Mouse (Mus musculus) lung, postnatal 10 days (tissue): Measurements from ENCODE around the gene Gm42372.

ENCODE experiments used
- DNase-seq: peaks from one replicate; pipeline ENCODE4 v3.0.0; 2021

Gm42372 gene

DNA sequence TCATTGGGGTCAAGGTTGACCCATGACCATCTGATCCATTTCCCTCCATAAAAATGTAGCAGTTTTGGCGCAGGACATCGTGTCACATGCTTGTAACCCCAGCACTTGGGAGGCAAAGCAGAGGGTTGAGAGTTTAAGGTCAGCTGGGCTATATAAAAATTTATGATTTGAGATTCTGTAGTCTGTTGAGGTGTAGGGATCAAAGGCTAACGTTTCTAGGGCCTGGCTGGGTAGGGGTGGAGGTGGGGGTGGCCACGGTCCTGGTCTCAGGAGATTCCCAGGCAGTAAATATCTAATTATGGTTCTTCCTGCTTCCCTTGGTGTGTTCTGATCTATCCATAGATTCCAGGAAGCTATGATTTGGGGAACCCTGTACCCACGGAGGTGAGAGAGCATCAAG is 21.2 kb upstream of the Gm42372 start:
- DNase-seq: no peak

DNA sequence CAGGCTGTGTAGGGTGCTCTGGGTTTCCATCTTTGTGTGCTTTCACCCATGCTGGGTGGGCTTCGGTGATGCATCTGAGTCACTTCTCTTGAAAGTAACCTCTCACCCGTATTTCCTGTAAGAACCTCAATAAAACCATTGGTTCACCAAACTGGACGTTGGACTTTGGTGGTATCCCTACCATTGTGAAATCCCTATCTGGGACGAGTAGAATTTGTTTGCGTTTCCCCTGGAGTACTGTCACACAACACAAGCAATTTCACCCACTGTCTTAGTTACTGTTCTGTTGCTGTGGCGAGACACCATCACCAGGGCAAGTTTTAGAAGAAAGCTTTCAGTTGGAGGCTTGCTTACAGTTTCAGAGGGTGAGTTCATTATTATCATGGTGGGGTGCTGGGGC is 14.5 kb upstream of the Gm42372 start:
- no peak for DNase-seq

DNA sequence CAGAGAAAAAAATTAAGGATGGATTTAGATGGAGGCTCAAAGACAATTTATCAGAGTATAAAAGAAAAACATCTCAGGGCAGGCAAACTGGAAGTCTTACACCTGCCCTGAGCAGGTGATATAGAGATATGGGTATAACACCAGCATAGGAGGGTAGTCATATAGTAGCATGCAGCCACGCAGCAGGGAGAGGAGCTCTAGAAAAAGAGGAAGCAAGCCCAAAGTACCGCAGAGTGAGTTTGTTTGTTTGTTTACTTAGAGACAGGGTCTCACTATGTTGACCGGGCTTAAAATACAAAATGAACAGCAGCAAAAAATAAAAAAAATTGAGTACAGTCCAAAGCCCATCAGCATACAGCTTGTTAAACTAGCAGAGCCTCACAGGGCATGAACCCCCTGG is 11.7 kb upstream of the Gm42372 start:
- no peak for DNase-seq

- DNase-seq: peak; percentile 83
Observed at GRCm38 (mm10) chr7:16974018-16974417, 8.9 kb upstream of the Gm42372 start.

DNA sequence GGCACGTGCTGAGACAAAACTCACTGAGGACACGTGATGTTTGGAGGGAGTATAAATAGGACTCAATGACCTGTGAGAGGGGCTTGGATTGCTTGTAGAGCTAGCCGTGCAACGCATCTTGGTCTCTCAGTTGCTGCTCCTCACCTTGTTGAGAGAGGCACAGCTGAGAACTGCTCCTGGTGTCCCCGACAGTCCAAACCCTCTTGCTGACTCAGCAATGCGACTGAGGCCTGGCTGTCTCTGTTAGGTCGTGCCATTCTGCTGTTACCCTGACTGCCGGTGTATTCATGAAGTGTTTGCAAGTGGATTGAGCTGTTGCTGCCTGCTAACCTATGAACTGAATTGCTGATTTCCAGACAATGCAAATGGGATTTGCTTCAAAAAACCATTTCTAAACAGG is 6.6 kb upstream of the Gm42372 start:
- DNase-seq: no peak

- DNase-seq: no peak
Observed at GRCm38 (mm10) chr7:16978173-16978572, 4.7 kb upstream of the Gm42372 start.

GRCm38 (mm10) chr7:16978593-16978992 is 4.3 kb upstream of the Gm42372 start:
- no peak for DNase-seq

DNA sequence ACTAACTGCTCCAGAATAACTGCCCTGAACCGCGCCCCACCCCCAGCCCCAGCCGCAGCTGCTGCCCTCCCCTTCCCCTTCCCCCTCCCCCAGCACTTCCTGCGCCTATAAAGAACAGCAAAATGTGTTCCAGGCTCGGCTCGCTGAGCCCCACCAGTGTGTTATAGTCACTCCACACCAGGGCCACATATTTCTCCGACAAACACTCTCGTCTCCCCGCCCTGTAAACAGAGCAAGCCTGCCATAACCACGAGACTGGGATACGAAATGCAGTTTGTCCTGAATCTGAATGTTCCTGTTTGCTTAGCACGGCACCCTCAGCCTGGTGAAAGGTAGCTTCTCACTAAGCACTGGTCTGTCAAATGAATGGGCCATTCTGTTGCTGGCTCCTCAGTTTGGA is 2.5 kb upstream of the Gm42372 start:
- peak; percentile 71 for DNase-seq

DNA sequence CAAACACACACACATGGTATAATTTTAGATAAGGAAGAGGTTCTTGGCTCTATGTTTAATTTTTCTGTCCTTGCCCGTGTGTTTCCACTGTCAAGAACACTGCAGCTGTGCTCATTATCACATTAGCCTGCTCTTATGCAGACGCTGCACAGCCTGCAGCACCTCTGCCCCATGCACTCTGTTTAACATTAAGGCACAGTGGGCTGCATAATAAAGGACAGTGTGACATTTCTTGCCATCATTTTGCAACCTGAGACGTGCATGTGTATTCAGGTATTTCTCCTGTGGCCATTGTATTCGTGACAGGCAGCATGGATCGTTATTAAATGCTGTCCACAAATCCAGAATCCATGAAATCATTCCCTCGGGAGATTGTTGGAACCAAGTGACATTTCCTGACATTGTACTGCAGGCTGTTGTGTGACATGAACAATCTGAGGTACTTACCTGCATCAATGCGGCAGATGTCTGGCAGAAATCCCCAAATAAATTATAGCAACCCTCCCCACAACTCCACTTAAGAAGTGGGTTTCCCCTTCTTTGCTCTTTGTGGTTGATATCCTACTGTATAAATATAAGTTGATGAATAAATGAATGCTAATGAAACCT is 4.8 kb downstream of the Gm42372 start:
- DNase-seq: no peak

GRCm38 (mm10) chr7:16988405-16988804 is 5.5 kb downstream of the Gm42372 start:
- DNase-seq: peak; percentile 77

- DNase-seq: peak; percentile 49
Observed at GRCm38 (mm10) chr7:16990006-16990744, 7.3 kb downstream of the Gm42372 start.

- DNase-seq: no peak
Observed at GRCm38 (mm10) chr7:16991681-16992450, 9.0 kb downstream of the Gm42372 start.

DNA sequence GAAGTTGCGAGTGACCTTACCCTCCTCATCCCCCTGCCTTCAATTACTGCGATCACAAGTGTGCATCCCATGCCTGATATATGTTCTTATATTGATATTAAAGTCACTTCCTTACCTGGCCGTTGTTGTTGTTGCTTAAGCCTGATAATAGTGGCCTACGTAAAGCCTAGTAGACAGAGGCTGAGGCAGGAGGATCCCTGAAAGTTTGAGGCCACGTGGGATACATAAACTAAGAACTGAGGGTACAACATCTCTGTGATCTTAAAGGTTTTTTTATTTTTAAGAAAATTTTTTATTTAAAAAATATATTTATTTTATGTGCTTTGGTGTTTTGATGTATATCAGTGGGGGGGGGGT is 9.5 kb downstream of the Gm42372 start, which contains the start of gene Ccdc8:
TSS of gene Ccdc8 (plus strand) at position 258 of the 357 bp plus-strand sequence.
- DNase-seq: no peak

- peak; percentile 90 for DNase-seq
Observed at GRCm38 (mm10) chr7:16993651-16994399, 10.9 kb downstream of the Gm42372 start.

GRCm38 (mm10) chr7:16994400-16994799 is 11.5 kb downstream of the Gm42372 start:
- DNase-seq: peak; percentile 28

GRCm38 (mm10) chr7:16995345-16995744 is 12.5 kb downstream of the Gm42372 start:
- DNase-seq: no peak

DNA sequence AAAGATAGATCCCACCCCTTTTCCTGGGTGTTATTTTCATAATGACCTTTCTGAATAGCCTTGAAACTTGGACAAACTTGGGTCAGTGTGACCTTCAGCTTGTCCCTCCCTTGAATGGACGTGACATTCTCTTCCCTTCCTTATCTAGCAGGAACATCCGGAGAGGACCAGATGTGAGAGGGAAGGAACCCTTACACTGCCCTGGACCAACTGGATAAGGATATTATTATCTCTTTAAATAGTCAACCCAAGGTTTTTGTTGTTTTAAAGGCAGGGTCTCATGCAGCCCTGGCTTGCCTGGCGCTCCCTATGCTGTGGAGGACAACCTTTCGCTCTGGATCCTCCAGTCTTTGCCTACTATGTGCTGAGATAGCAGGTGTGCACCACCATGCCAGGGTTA is 16.3 kb downstream of the Gm42372 start:
- no peak for DNase-seq

DNA sequence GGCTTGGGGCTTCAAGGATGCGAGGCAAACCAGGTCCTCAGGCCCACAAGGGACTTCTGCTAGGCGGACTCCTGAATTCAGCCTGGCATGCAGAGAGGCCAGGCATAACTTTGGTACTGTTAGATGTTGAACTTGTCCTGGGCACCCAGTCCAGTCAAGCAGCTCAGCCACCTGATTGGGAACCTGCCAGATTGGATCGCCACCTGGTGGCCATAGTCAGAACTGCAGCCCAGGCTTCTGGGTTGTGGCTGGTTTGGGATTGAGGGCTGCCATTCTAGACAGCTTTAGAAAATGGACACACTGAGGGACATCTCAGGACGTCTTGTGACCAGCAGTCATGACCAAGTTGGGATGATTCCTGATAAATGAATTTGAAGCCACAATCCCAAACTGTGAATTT is 16.8 kb downstream of the Gm42372 start:
- DNase-seq: peak; percentile 89

DNA sequence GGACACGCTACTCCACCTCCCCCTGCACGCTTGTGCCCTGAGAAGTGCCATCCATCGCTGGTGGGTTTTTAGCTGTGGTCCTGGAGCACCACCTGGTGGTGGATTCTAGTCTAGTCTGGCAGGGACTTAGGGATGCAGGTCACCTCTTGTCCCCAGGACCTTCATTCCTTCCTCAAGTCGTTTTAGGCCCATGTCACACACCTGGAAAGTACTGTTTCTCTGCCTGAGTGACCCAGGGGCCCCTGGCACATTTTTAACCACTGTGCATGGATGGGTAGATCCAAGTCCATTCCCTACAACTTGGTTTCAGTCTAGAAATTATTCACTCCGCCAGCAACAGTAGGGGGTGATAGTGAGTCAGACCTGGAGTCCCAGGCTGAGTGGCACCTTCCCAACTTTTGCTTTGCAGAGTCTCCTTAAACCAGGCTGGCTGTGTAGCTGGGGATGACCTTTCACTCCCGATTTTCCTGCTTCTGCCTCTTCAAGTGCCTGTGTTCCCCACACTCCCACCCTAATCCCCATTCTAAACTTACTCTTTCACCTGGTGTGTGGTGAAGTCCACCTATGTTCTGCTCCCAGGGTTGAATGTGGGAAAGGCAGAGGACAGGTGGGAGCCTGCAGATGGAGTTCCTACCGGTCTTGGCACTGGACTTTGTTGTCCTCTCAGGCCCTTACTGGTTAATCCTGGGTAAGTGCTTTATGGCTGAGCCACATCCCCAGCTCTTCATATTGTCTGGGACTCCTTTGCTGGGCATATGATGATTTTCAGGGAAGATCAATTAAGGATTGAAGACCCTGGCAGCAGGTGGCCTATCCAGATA is 19.7 kb downstream of the Gm42372 start:
- DNase-seq: peak; percentile 89

DNA sequence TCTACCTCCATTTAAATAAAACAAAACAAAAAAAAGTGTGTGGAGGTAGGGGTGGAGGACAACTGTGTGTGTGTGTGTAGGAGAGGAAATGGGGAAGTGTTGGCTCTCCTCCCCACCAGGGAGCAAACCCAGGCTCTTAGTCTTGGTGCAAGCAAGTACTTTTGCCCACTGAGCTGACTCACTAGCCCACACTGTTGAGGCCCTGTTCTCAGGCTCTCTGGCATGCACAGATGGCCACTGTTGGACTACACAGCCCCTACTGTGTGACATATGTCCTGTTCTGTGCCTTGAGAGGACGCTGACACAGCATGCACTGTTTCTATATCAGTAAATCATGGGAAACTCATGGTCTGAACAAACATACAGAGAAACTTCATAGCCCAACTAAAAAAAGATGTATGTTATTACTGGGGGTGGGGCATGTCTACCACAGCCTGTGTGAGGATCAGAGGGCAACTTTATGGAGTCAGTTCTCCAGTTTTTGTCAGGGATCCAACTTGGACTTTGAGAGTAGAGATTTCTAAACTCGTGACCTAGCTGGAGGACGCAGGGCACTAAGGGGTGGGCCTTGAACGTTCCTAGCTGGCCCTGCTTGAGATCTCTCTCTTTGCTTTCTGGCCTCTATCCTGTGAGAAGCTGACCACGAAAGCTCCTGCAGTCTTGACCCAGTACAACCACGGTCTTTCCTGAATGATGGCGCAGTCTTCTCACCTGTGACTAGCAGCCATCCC is 20.5 kb downstream of the Gm42372 start:
- no peak for DNase-seq

GRCm38 (mm10) chr7:17004716-17005115 is 21.8 kb downstream of the Gm42372 start:
- no peak for DNase-seq

- DNase-seq: peak; percentile 39
Observed at GRCm38 (mm10) chr7:17007300-17007699, 24.4 kb downstream of the Gm42372 start.
